Mouse (Mus musculus) CH12.LX (cell line): ENCODE measurements around the gene Tbc1d2b. TPM values are rescaled to one million over a fixed set of nuclear protein-coding genes. Genes with fewer than 3 reads are reported as not detected.

Experiments used
- DNase-seq: peaks from one replicate; pipeline ENCODE4 v3.0.0-alpha.2; 2013; ENCODE audit errors: extremely low read depth
- H3K27ac ChIP-seq: 2 replicates; pipeline ENCODE4 v1.5.1; 2012; ENCODE audit warnings: low read depth, mild to moderate bottlenecking, control low read depth, moderate library complexity; ENCODE audit not compliant: insufficient read depth
- H3K27me3 ChIP-seq: replicated peaks from 2 replicates; pipeline ENCODE3; 2012; ENCODE audit warnings: inconsistent platforms
- H3K36me3 ChIP-seq, 2 experiments: replicated peaks in 1 of 2; 2 replicates each; pipeline versions ENCODE3 to v1.6.1; 2012; ENCODE audit warnings: inconsistent platforms in 1 of 2, low read length in 1 of 2, mild to moderate bottlenecking in 1 of 2, mixed read lengths in 1 of 2, moderate library complexity in 1 of 2; ENCODE audit not compliant: control insufficient read depth in 1 of 2, insufficient read depth in 1 of 2
- H3K4me1 ChIP-seq, 2 experiments: 2 replicates each; pipeline ENCODE4 v1.6.1; 2012; ENCODE audit warnings: inconsistent platforms in 1 of 2, moderate library complexity in 1 of 2; ENCODE audit not compliant: insufficient read depth in 2 of 2, control insufficient read depth in 1 of 2
- H3K4me2 ChIP-seq: 2 replicates; pipeline ENCODE4 v1.6.1; 2012; ENCODE audit warnings: low read depth, mild to moderate bottlenecking, control low read depth; ENCODE audit not compliant: poor library complexity, insufficient read depth, severe bottlenecking
- H3K4me3 ChIP-seq, 3 experiments: fragments of 150-350 bp in 1 of 3; sonication (generic) in 1 of 3; replicated peaks in 1 of 3; 2 replicates each; pipeline versions ENCODE3 to v1.5.1; 2011 to 2012; ENCODE audit warnings: low read depth in 2 of 3, low read length in 2 of 3, mild to moderate bottlenecking in 2 of 3, moderate library complexity in 2 of 3, control low read depth in 1 of 3, improper control_type of control experiment in 1 of 3, inconsistent platforms in 1 of 3, mixed read lengths in 1 of 3; ENCODE audit not compliant: poor library complexity in 1 of 3
- H3K79me2 ChIP-seq: replicated peaks from 2 replicates; pipeline ENCODE4 v1.6.1; 2012; ENCODE audit warnings: mild to moderate bottlenecking, moderate library complexity; ENCODE audit not compliant: control insufficient read depth, poor library complexity, insufficient read depth, severe bottlenecking; ENCODE audit errors: extremely low read depth
- H3K9ac ChIP-seq: 2 replicates; pipeline ENCODE4 v1.6.1; 2012; ENCODE audit warnings: low read depth, mild to moderate bottlenecking, control low read depth, moderate library complexity; ENCODE audit not compliant: insufficient read depth
- H3K9me3 ChIP-seq: replicated peaks from 2 replicates; pipeline ENCODE3; 2012; ENCODE audit warnings: low read length, inconsistent platforms, mixed read lengths
- BHLHE40 ChIP-seq: IDR thresholded peaks from 2 replicates; pipeline ENCODE4 v1.6.1; 2011; ENCODE audit warnings: mild to moderate bottlenecking, low read depth, low read length, improper control_type of control experiment
- CHD1 ChIP-seq: IDR thresholded peaks from 2 replicates; pipeline ENCODE4 v1.6.1; 2012; ENCODE audit warnings: low read depth, low read length, improper control_type of control experiment, inconsistent platforms
- CHD2 ChIP-seq: IDR thresholded peaks from 2 replicates; pipeline ENCODE4 v1.6.1; 2011; ENCODE audit warnings: low read length, improper control_type of control experiment
- CTCF ChIP-seq, 2 experiments: IDR thresholded peaks in 1 of 2; conservative IDR thresholded peaks in 1 of 2; 2 replicates each; pipeline ENCODE4 v1.5.1; 2011 to 2012; ENCODE audit warnings: low read depth in 2 of 2, low read length in 2 of 2, improper control_type of control experiment in 1 of 2, inconsistent platforms in 1 of 2, mild to moderate bottlenecking in 1 of 2, moderate library complexity in 1 of 2
- E2F4 ChIP-seq: IDR thresholded peaks from 2 replicates; pipeline ENCODE4 v1.6.1; 2011; ENCODE audit warnings: low read depth, low read length, improper control_type of control experiment; ENCODE audit not compliant: insufficient replicate concordance
- ELF1 ChIP-seq: IDR thresholded peaks from 2 replicates; pipeline ENCODE4 v1.6.1; 2014; ENCODE audit warnings: low read depth, mild to moderate bottlenecking, inconsistent platforms, low read length, improper control_type of control experiment
- EP300 ChIP-seq: IDR thresholded peaks from 2 replicates; pipeline ENCODE4 v1.6.1; 2011; ENCODE audit warnings: low read length, improper control_type of control experiment
- ETS1 ChIP-seq: conservative IDR thresholded peaks from 2 replicates; pipeline ENCODE4 v1.6.1; 2012; ENCODE audit warnings: low read depth, mild to moderate bottlenecking, inconsistent platforms, low read length, improper control_type of control experiment, moderate library complexity
- GABPA ChIP-seq: IDR thresholded peaks from 2 replicates; pipeline ENCODE4 v1.6.1; 2012; ENCODE audit warnings: low read depth, low read length, improper control_type of control experiment, inconsistent platforms; ENCODE audit not compliant: insufficient replicate concordance
- HCFC1 ChIP-seq: IDR thresholded peaks from 2 replicates; pipeline ENCODE4 v1.6.1; 2012; ENCODE audit warnings: low read depth, mild to moderate bottlenecking, inconsistent platforms, low read length, improper control_type of control experiment
- IRF4 ChIP-seq: IDR thresholded peaks from 2 replicates; pipeline ENCODE4 v1.6.1; 2014; ENCODE audit warnings: low read depth, mild to moderate bottlenecking, inconsistent platforms, low read length, improper control_type of control experiment
- JUN ChIP-seq: IDR thresholded peaks from 2 replicates; pipeline ENCODE4 v1.6.1; 2011; ENCODE audit warnings: low read depth, mild to moderate bottlenecking, low read length, improper control_type of control experiment, moderate library complexity; ENCODE audit not compliant: insufficient read depth
- JUND ChIP-seq: conservative IDR thresholded peaks from 2 replicates; pipeline ENCODE4 v1.6.1; 2011; ENCODE audit warnings: low read depth, low read length, improper control_type of control experiment
- KAT2A ChIP-seq: IDR thresholded peaks from 2 replicates; pipeline ENCODE4 v1.6.1; 2012; ENCODE audit warnings: low read length, improper control_type of control experiment, inconsistent platforms; ENCODE audit not compliant: insufficient replicate concordance
- MAFK ChIP-seq: IDR thresholded peaks from 2 replicates; pipeline ENCODE4 v1.6.1; 2011; ENCODE audit warnings: low read length, improper control_type of control experiment; ENCODE audit not compliant: insufficient replicate concordance
- MAX ChIP-seq: IDR thresholded peaks from 2 replicates; pipeline ENCODE4 v1.6.1; 2011; ENCODE audit warnings: low read length, improper control_type of control experiment
- MAZ ChIP-seq: IDR thresholded peaks from 2 replicates; pipeline ENCODE4 v1.6.1; 2012; ENCODE audit warnings: low read depth, mild to moderate bottlenecking, inconsistent platforms, low read length, improper control_type of control experiment, moderate library complexity
- MEF2A ChIP-seq: IDR thresholded peaks from 2 replicates; pipeline ENCODE4 v1.6.1; 2014; ENCODE audit warnings: low read depth, mild to moderate bottlenecking, inconsistent platforms, low read length, improper control_type of control experiment, borderline replicate concordance
- MXI1 ChIP-seq: IDR thresholded peaks from 2 replicates; pipeline ENCODE4 v1.6.1; 2011; ENCODE audit warnings: mild to moderate bottlenecking, low read depth, low read length, improper control_type of control experiment
- MYC ChIP-seq: IDR thresholded peaks from 2 replicates; pipeline ENCODE4 v1.6.1; 2011; ENCODE audit warnings: low read depth, mild to moderate bottlenecking, improper control_type of control experiment, low read length
- NELFE ChIP-seq: IDR thresholded peaks from 2 replicates; pipeline ENCODE4 v1.6.1; 2011; ENCODE audit warnings: low read depth, low read length, improper control_type of control experiment
- NRF1 ChIP-seq: IDR thresholded peaks from 2 replicates; pipeline ENCODE4 v1.6.1; 2014; ENCODE audit warnings: low read depth, mild to moderate bottlenecking, inconsistent platforms, low read length, improper control_type of control experiment, moderate library complexity
- PAX5 ChIP-seq: IDR thresholded peaks from 2 replicates; pipeline ENCODE4 v1.6.1; 2012; ENCODE audit warnings: low read length, inconsistent platforms, mixed read lengths
- POLR2A ChIP-seq: IDR thresholded peaks from 2 replicates; pipeline ENCODE4 v1.6.1; 2011; ENCODE audit warnings: low read depth, mild to moderate bottlenecking, improper control_type of control experiment, low read length
- POLR2AphosphoS2 ChIP-seq: IDR thresholded peaks from 2 replicates; pipeline ENCODE4 v1.6.1; 2011; ENCODE audit warnings: low read depth, low read length, improper control_type of control experiment
- RAD21 ChIP-seq: IDR thresholded peaks from 2 replicates; pipeline ENCODE4 v1.6.1; 2011; ENCODE audit warnings: low read depth, mild to moderate bottlenecking, low read length, improper control_type of control experiment, moderate library complexity
- RCOR1 ChIP-seq: conservative IDR thresholded peaks from 2 replicates; pipeline ENCODE4 v1.6.1; 2012; ENCODE audit warnings: low read depth, mild to moderate bottlenecking, inconsistent platforms, low read length, improper control_type of control experiment
- SIN3A ChIP-seq: IDR thresholded peaks from 2 replicates; pipeline ENCODE4 v1.6.1; 2012; ENCODE audit warnings: low read length, improper control_type of control experiment, inconsistent platforms
- SMC3 ChIP-seq: IDR thresholded peaks from 2 replicates; pipeline ENCODE4 v1.6.1; 2011; ENCODE audit warnings: low read depth, low read length, improper control_type of control experiment
- TBP ChIP-seq: conservative IDR thresholded peaks from 2 replicates; pipeline ENCODE4 v1.6.1; 2011; ENCODE audit warnings: low read depth, low read length, improper control_type of control experiment
- TCF12 ChIP-seq: IDR thresholded peaks from 2 replicates; pipeline ENCODE4 v1.6.1; 2014; ENCODE audit warnings: low read depth, mild to moderate bottlenecking, inconsistent platforms, low read length, improper control_type of control experiment
- UBTF ChIP-seq: IDR thresholded peaks from 2 replicates; pipeline ENCODE4 v1.6.1; 2012; ENCODE audit warnings: low read depth, mild to moderate bottlenecking, inconsistent platforms, low read length, improper control_type of control experiment, moderate library complexity
- USF1 ChIP-seq: IDR thresholded peaks from 2 replicates; pipeline ENCODE4 v1.6.1; 2014; ENCODE audit warnings: low read depth, mild to moderate bottlenecking, inconsistent platforms, low read length, improper control_type of control experiment
- USF2 ChIP-seq: conservative IDR thresholded peaks from 2 replicates; pipeline ENCODE4 v1.6.1; 2011; ENCODE audit warnings: low read depth, low read length, improper control_type of control experiment
- ZC3H11A ChIP-seq: IDR thresholded peaks from 2 replicates; pipeline ENCODE4 v1.6.1; 2012; ENCODE audit warnings: low read depth, mild to moderate bottlenecking, inconsistent platforms, low read length, improper control_type of control experiment
- ZKSCAN1 ChIP-seq: IDR thresholded peaks from 2 replicates; pipeline ENCODE4 v1.6.1; 2012; ENCODE audit warnings: low read depth, inconsistent platforms, low read length, improper control_type of control experiment, borderline replicate concordance
- ZMIZ1 ChIP-seq: IDR thresholded peaks from 2 replicates; pipeline ENCODE4 v1.6.1; 2012; ENCODE audit warnings: low read depth, mild to moderate bottlenecking, inconsistent platforms, low read length, improper control_type of control experiment
- ZNF384 ChIP-seq: IDR thresholded peaks from 2 replicates; pipeline ENCODE4 v1.6.1; 2012; ENCODE audit warnings: low read depth, low read length, improper control_type of control experiment, inconsistent platforms
- dilution Hi-C: fragments of 300-500 bp; cut with MboI; formaldehyde crosslinking; loops from 2 replicates; pipeline ENCODE4 v1.14.3; 2020; ENCODE audit warnings: low sequenced_read_pairs; ENCODE audit not compliant: extremely low pct_unique_long_range_greater_than_20kb, extremely low pct_ligation_motif_present
- in situ Hi-C: fragments of 300-500 bp; cut with MboI; formaldehyde crosslinking; loops from 3 replicates; pipeline ENCODE4 v1.14.3; 2019; ENCODE audit warnings: low sequenced_read_pairs, low pct_ligation_motif_present, low pct_unique_long_range_greater_than_20kb, mixed read lengths
- polyA plus RNA-seq: library from polyadenylated mRNA; unstranded; fragments of >175 nt; gene quantifications from 2 replicates; pipeline ENCODE4 v1.2.1, GENCODE M21; 2012; ENCODE audit warnings: low read depth; ENCODE audit not compliant: insufficient read length
- total RNA-seq, 2 experiments: library from RNA; depleted of rRNA; stranded (reverse); fragments of 300-350 nt in 1 of 2; fragments of >200 nt in 1 of 2; gene quantifications; 2 replicates each; pipeline ENCODE4 v1.2.3; 2012 to 2014

Gene Tbc1d2b
- total and polyA plus RNA-seq, 3 experiments = 0.60 to 1.3 (median 0.76) TPM

DNA sequence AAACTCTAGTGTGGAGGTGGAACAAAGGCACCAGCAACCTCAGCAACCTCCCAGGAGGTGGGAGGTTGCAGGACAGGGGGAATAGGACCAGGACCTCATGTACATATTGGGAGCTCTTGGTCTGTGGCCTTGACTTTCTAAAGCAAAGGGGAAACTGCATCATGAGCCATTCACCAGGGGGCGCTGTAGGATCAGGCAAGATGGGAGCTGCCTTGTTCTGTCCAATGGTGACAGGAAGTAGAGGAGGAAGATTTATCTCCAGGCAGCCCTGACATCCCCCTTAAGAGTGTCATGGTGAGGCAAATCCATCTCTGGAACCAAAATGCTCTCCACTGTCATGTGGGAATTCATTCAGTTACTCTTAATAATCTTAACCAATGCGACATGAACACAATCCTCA lies 64.1 kb downstream of the Tbc1d2b start:
- Histone ChIP-seq H3K27ac (no peak overlapping the region), H3K9me3 (no peaks in the 10 kb centered on the region), H3K36me3 (peaks cover 0 to 4% of the 10 kb centered on the region in 2 experiments)
- peak; percentile 88 for DNase-seq
- in situ Hi-C loops = loop anchor here (5.0 to 25.0 kb wide), 3 partner anchors 198 to 456 kb away; no protein-coding TSS in a partner anchor
- TF ChIP-seq ELF1 (peak; percentile 78), USF1 (no peak), TCF12 (no peak), POLR2AphosphoS2 (no peak), BHLHE40 (no peak), ETS1 (no peak), HCFC1 (0 out of 2 replicates have a peak, but pooled peaks have one; percentile 17), NRF1 (no peak), MXI1 (no peak), IRF4 (peak; percentile 43; the same call in 1 of the 2 replicates), PAX5 (no peak), GABPA (no peak), CTCF (conservative IDR thresholded peaks at IDR 0.05 in 1 of 2, IDR thresholded peaks at IDR 0.05 in 1 of 2; ENCODE audit: low read depth in 2 of 2, low read length in 2 of 2) (peak; percentile 83 to 96), RCOR1 (no peak), USF2 (no peak), MAZ (no peak), NELFE (no peak), MAFK (no peak), ZKSCAN1 (no peak), SMC3 (peak; percentile 91), JUND (no peak), CHD2 (no peak), POLR2A (no peak), E2F4 (no peak), MYC (no peak), MAX (no peak), KAT2A (no peak), SIN3A (no peak), EP300 (no peak), TBP (no peak), CHD1 (no peak), ZC3H11A (peak; percentile 32), MEF2A (no peak), ZNF384 (no peak), RAD21 (peak; percentile 99), ZMIZ1 (no peak), JUN (no peak), UBTF (no peak)
- TF ChIP-seq, all 38 proteins: peak for 7
- peaks cover 31 to 87% of the 10 kb centered on the region in 2 experiments for H3K4me1 ChIP-seq
- H3K9ac ChIP-seq = no peak overlapping the region
- H3K4me3 ChIP-seq = no peak overlapping the region
- H3K4me2 ChIP-seq = no peak overlapping the region
- H3K27me3 ChIP-seq = no peaks in the 10 kb centered on the region
- dilution Hi-C loops = no loop called here
- no peaks in the 10 kb centered on the region for H3K79me2 ChIP-seq
